Mouse (Mus musculus) liver, embryonic 11.5 days (tissue): ENCODE measurements at regions not wholly inside any gene's neighbourhood (a gene's known extent, or its start where the extent isn't known, plus 50 kb on each side); places are given as distances from the start of the nearest gene placed in this dataset.

Source experiments
- ATAC-seq: fragments of 200-750 bp; cut with Nextera tagmentation; replicated peaks from 2 replicates; pipeline ENCODE4 v1.8.0; 2017; ENCODE audit warnings: moderate number of reproducible peaks, mild to moderate bottlenecking, moderate TSS enrichment, moderate library complexity; ENCODE audit not compliant: low FRiP score
- DNase-seq: peaks from one replicate; pipeline ENCODE4 v3.0.0-alpha.2; 2017; ENCODE audit warnings: low spot score
- H3K27ac ChIP-seq: fragments of 300-500 bp; sonication (generic); 2 replicates; pipeline ENCODE4 v1.5.1; 2014; ENCODE audit warnings: mild to moderate bottlenecking, low read depth, low read length, control low read depth
- H3K27me3 ChIP-seq: fragments of 300-500 bp; sonication (generic); replicated peaks from 2 replicates; pipeline ENCODE4 v1.6.1; 2014; ENCODE audit warnings: low read length, mixed read lengths; ENCODE audit not compliant: control insufficient read depth, insufficient read depth
- H3K36me3 ChIP-seq: fragments of 300-500 bp; sonication (generic); 2 replicates; pipeline ENCODE4 v1.6.1; 2014; ENCODE audit warnings: mild to moderate bottlenecking, low read length, moderate library complexity, mixed read lengths; ENCODE audit not compliant: control insufficient read depth, insufficient read depth
- H3K4me1 ChIP-seq: fragments of 300-500 bp; sonication (generic); replicated peaks from 2 replicates; pipeline ENCODE4 v1.6.1; 2014; ENCODE audit warnings: low read length, mixed read lengths; ENCODE audit not compliant: control insufficient read depth, insufficient read depth
- H3K4me2 ChIP-seq: fragments of 300-500 bp; sonication (generic); 2 replicates; pipeline ENCODE4 v1.6.1; 2014; ENCODE audit warnings: mild to moderate bottlenecking, control low read depth, moderate library complexity
- H3K4me3 ChIP-seq: fragments of 300-500 bp; sonication (generic); 2 replicates; pipeline ENCODE4 v1.5.1; 2014; ENCODE audit warnings: low read depth, low read length, control low read depth
- H3K9ac ChIP-seq: fragments of 300-500 bp; sonication (generic); 2 replicates; pipeline ENCODE4 v1.6.1; 2014; ENCODE audit warnings: low read depth, low read length, control low read depth
- H3K9me3 ChIP-seq: fragments of 300-500 bp; sonication (generic); 2 replicates; pipeline ENCODE4 v1.6.1; 2016; ENCODE audit warnings: low read length, inconsistent platforms, mixed read lengths; ENCODE audit not compliant: control insufficient read depth
- WGBS: fragments of 180-500 bp; shearing (Covaris S2); extraction: QIAGEN DNeasy Blood & Tissue Kit; methylation state at CpG from one replicate; pipeline ENCODE4 v1.1.7; 2014; 5-methylcytosine and 5-hydroxymethylcytosine counted together

DNA sequence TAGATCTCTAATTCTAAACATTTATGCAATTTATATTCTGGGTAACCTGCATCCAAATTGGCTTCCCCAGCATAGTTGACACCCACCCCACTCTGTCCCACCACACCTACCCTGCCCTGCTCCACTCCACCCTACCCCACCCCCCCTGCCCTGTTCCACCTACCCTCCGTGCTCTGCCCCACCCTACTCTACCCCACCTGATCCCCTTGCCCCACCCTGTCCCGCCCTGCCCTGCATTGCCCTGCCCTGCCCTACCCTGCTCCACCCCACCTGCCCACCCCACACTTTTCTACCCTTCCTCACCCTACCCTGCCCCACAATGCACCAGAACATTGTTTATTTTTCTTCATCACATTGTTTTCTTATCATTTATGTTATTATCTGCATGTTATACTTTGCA, 185.6 kb upstream of the Fam3c start:
- H3K9ac ChIP-seq: no peak overlapping the region
- DNase-seq (no peak), ATAC-seq (no peak)

DNA sequence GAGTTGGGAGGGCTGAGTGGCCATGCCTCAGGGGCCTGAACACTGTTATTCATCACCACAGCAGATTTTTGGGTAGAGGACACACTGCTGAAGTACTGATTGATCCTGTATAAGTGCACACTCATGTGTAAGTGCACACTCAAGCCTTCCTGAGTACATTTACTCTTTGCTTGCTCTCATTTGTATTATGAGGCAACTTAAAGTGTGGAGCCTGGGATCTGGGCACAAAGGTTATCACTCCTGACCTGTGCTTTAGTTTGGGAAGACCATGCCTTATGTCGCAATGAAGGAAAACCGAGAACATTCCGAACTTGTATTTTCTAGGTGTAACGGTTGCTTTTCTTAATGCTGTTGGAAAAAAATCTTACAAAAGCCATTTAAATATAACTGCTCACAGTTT, 182.2 kb upstream of the Fam3c start:
- Histone ChIP-seq H3K4me2 (no peak overlapping the region), H3K9ac (no peak overlapping the region), H3K36me3 (no peaks in the 10 kb centered on the region), H3K27me3 (no peaks in the 10 kb centered on the region), H3K4me1 (no peaks in the 10 kb centered on the region), H3K4me3 (no peak overlapping the region), H3K9me3 (no peaks in the 10 kb centered on the region), H3K27ac (no peak overlapping the region)
- DNase-seq: no peak
- WGBS: 80% methylated on average over 4 of the region's 4 CpGs
- ATAC-seq: no peak

More for the DNA sequence above, 185.6 kb upstream of the Fam3c start:
- no peaks in the 10 kb centered on the region for H3K36me3 ChIP-seq
- no peak overlapping the region for H3K27ac ChIP-seq
- no peaks in the 10 kb centered on the region for H3K4me1 ChIP-seq
- H3K9me3 ChIP-seq: no peaks in the 10 kb centered on the region
- H3K4me3 ChIP-seq: no peak overlapping the region
- H3K4me2 ChIP-seq: no peak overlapping the region
- no peaks in the 10 kb centered on the region for H3K27me3 ChIP-seq
- WGBS: 80% methylated on average over 2 of the region's 2 CpGs

DNA sequence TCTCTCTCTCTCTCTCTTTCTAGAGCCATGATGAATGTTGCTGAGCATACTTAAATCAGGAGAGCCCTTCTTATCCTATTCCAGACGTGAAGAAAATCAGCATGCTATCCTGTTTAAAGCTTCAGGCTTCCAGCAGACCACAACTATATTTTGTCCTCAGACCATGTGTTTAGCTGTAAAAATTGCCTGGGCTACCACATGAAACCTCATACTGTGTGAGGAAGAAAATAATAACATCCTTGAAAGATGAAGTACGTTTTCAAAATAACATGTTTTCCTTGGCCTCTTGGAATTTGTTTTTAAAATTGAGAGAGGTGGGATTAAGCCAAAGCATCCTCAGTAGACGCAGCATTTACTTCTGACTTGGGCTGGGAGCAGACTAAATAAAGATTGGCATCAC, 168.3 kb upstream of the Fam3c start:
- DNase-seq: no peak
- no peaks in the 10 kb centered on the region for H3K27me3 ChIP-seq
- no peak overlapping the region for H3K9ac ChIP-seq
- no peaks in the 10 kb centered on the region for H3K36me3 ChIP-seq
- no peaks in the 10 kb centered on the region for H3K9me3 ChIP-seq
- no peaks in the 10 kb centered on the region for H3K4me1 ChIP-seq
- H3K4me2 ChIP-seq: no peak overlapping the region
- no peak for ATAC-seq
- WGBS: 70% methylated on average over 3 of the region's 3 CpGs
- H3K27ac ChIP-seq: no peak overlapping the region
- H3K4me3 ChIP-seq: no peak overlapping the region

- H3K27ac ChIP-seq: no peak overlapping the region
- no peak overlapping the region for H3K4me2 ChIP-seq
- 82% methylated on average over 9 of the region's 9 CpGs for WGBS
- DNase-seq: no peak
- no peaks in the 10 kb centered on the region for H3K4me1 ChIP-seq
- ATAC-seq: no peak
- no peak overlapping the region for H3K4me3 ChIP-seq
- no peaks in the 10 kb centered on the region for H3K27me3 ChIP-seq
- no peaks in the 10 kb centered on the region for H3K9me3 ChIP-seq
- no peak overlapping the region for H3K9ac ChIP-seq
- H3K36me3 ChIP-seq: no peaks in the 10 kb centered on the region
Measured at GRCm38 (mm10) chr6:22523582-22524234, 167.7 kb upstream of the Fam3c start.

- H3K4me2 ChIP-seq: no peak overlapping the region
- no peaks in the 10 kb centered on the region for H3K36me3 ChIP-seq
- H3K9me3 ChIP-seq: no peaks in the 10 kb centered on the region
- no peaks in the 10 kb centered on the region for H3K27me3 ChIP-seq
- ATAC-seq (no peak), DNase-seq (no peak)
- no peak overlapping the region for H3K4me3 ChIP-seq
- WGBS: 83% methylated on average over 1 of the region's 1 CpGs
- H3K4me1 ChIP-seq: no peaks in the 10 kb centered on the region
- H3K9ac ChIP-seq: no peak overlapping the region
- H3K27ac ChIP-seq: no peak overlapping the region
Measured at GRCm38 (mm10) chr6:22506871-22507270, 150.8 kb upstream of the Fam3c start.

- DNase-seq (no peak), ATAC-seq (no peak)
- Histone ChIP-seq H3K4me2 (no peak overlapping the region), H3K4me1 (no peaks in the 10 kb centered on the region), H3K9ac (no peak overlapping the region), H3K4me3 (no peak overlapping the region), H3K36me3 (no peaks in the 10 kb centered on the region), H3K27ac (no peak overlapping the region), H3K27me3 (no peaks in the 10 kb centered on the region), H3K9me3 (no peaks in the 10 kb centered on the region)
- 81% methylated on average over 9 of the region's 9 CpGs for WGBS
Measured at GRCm38 (mm10) chr6:22497306-22497705, 141.3 kb upstream of the Fam3c start.

- ATAC-seq (no peak), DNase-seq (no peak)
- Histone ChIP-seq H3K4me2 (no peak overlapping the region), H3K36me3 (no peaks in the 10 kb centered on the region), H3K4me1 (no peaks in the 10 kb centered on the region), H3K27ac (no peak overlapping the region), H3K9ac (no peak overlapping the region), H3K27me3 (no peaks in the 10 kb centered on the region), H3K4me3 (no peak overlapping the region), H3K9me3 (no peaks in the 10 kb centered on the region)
- WGBS: 73% methylated on average over 1 of the region's 1 CpGs
Measured at GRCm38 (mm10) chr6:22496471-22496870, 140.4 kb upstream of the Fam3c start.

- Histone ChIP-seq H3K36me3 (no peaks in the 10 kb centered on the region), H3K27me3 (no peaks in the 10 kb centered on the region), H3K9ac (no peak overlapping the region), H3K9me3 (no peaks in the 10 kb centered on the region), H3K4me1 (no peaks in the 10 kb centered on the region), H3K27ac (no peak overlapping the region), H3K4me2 (no peak overlapping the region), H3K4me3 (no peak overlapping the region)
- DNase-seq (no peak), ATAC-seq (no peak; the same call in 1 of the 2 replicates)
- 40% methylated on average over 11 of the region's 11 CpGs for WGBS
Measured at GRCm38 (mm10) chr6:22493632-22494260, 137.7 kb upstream of the Fam3c start.

DNA sequence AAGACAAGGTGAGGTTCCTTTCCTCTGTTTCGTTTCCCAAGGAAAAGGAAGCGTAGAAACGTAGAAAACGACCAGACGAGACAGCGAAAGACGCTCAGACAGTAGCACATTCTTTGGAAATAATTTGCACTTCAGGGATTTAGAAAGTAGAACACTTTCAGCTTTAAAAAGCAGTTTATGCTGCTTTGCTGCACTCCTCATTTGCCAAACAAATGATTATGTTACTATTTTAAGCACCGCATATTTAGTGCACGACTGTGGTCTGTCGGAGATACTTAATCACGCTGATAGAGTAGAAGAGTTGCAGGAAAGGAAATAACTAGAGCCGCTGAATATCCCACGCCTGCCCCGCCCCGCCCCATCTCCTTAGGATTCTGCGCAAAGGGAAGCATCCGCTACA, 136.9 kb upstream of the Fam3c start:
- Histone ChIP-seq H3K27me3 (no peaks in the 10 kb centered on the region), H3K27ac (no peak overlapping the region), H3K9ac (no peak overlapping the region), H3K4me1 (no peaks in the 10 kb centered on the region), H3K4me3 (no peak overlapping the region), H3K36me3 (no peaks in the 10 kb centered on the region), H3K4me2 (no peak overlapping the region), H3K9me3 (no peaks in the 10 kb centered on the region)
- 85% methylated on average over 17 of the region's 17 CpGs for WGBS
- DNase-seq (no peak), ATAC-seq (no peak)
